Comparison of ENCODE assay signal across 22 mouse cellular contexts in genomic region chr14:49001655-49002054, GRCm38 (mm10).
DNase-seq lines count a peak whose midpoint lies in the region; ATAC-seq and TF ChIP-seq lines count a peak whose summit lies in the region.
"Had no signal": no experiment of that assay in that cellular context is flagged by ENCODE, and none has a peak within 500 bp of the region (broad histone marks: within the 10 kb centered on the region; RNA-seq: fewer than 3 reads in every experiment).

No protein-coding gene starts in this region.

- H3K9ac ChIP-seq in intestine, embryonic 15.5 days, result no peak overlapping the region
- H3K9ac ChIP-seq in intestine, postnatal 0 days (ENCODE audit: low read depth, low read length), result no peak overlapping the region
- H3K9ac ChIP-seq: embryonic facial prominence, embryonic 13.5 days; embryonic facial prominence, embryonic 15.5 days; forebrain, embryonic 12.5 days had no signal

- H3K27me3 ChIP-seq in intestine, embryonic 15.5 days (replicated peaks), result no peaks in the 10 kb centered on the region
- H3K27me3 ChIP-seq in intestine, postnatal 0 days (replicated peaks; ENCODE audit: control insufficient read depth, insufficient read depth, low read length), result no peaks in the 10 kb centered on the region
- H3K27me3 ChIP-seq: embryonic facial prominence, embryonic 13.5 days; embryonic facial prominence, embryonic 15.5 days; forebrain, embryonic 12.5 days had no signal

- no peak overlapping the region for H3K27ac ChIP-seq in intestine, embryonic 15.5 days
- H3K27ac ChIP-seq in intestine, postnatal 0 days (ENCODE audit: low read depth, low read length), result no peak overlapping the region
- H3K27ac ChIP-seq: embryonic facial prominence, embryonic 13.5 days; embryonic facial prominence, embryonic 15.5 days; forebrain, embryonic 10.5 days; forebrain, embryonic 12.5 days had no signal

- TF ChIP-seq POLR2A in lung, adult 2 months (IDR thresholded peaks at IDR 0.05; ENCODE audit: borderline replicate concordance, extremely low read depth, low read depth, low read length), result no peak

- no peak overlapping the region for H3K4me2 ChIP-seq in intestine, embryonic 15.5 days (replicated peaks)
- H3K4me2 ChIP-seq in intestine, postnatal 0 days (replicated peaks; ENCODE audit: low read depth), result no peak overlapping the region
- H3K4me2 ChIP-seq: embryonic facial prominence, embryonic 13.5 days; embryonic facial prominence, embryonic 15.5 days; forebrain, embryonic 12.5 days had no signal

- 72% methylated on average over 3 of the region's 3 CpGs for WGBS in intestine, embryonic 15.5 days
- 69% methylated on average over 3 of the region's 3 CpGs for WGBS in intestine, postnatal 0 days
- 76% methylated on average over 3 of the region's 3 CpGs for WGBS in lung, adult 2 months

- ATAC-seq in intestine, embryonic 15.5 days, result 0 out of 2 replicates have a peak, but pooled peaks have one; percentile 58
- ATAC-seq in intestine, postnatal 0 days, result no peak
- ATAC-seq: forebrain, embryonic 14.5 days; forebrain, embryonic 16.5 days had no signal

- H3K9me3 ChIP-seq in intestine, embryonic 15.5 days, result no peaks in the 10 kb centered on the region
- no peaks in the 10 kb centered on the region for H3K9me3 ChIP-seq in intestine, postnatal 0 days (ENCODE audit: control insufficient read depth)
- H3K9me3 ChIP-seq: embryonic facial prominence, embryonic 13.5 days; embryonic facial prominence, embryonic 15.5 days; forebrain, embryonic 10.5 days; forebrain, embryonic 12.5 days had no signal

- TF ChIP-seq CTCF in intestine, postnatal 0 days (IDR thresholded peaks at IDR 0.05; ENCODE audit: low read depth), result no peak
- no peak for TF ChIP-seq CTCF in lung, adult 2 months (IDR thresholded peaks at IDR 0.05; ENCODE audit: insufficient read depth, low read length)

- no peaks in the 10 kb centered on the region for H3K4me1 ChIP-seq in intestine, embryonic 15.5 days (replicated peaks)
- no peaks in the 10 kb centered on the region for H3K4me1 ChIP-seq in intestine, postnatal 0 days (replicated peaks; ENCODE audit: control insufficient read depth, insufficient read depth, low read length)
- H3K4me1 ChIP-seq in lung, adult 2 months (ENCODE audit: control insufficient read depth, insufficient read depth, low read length), result no peaks in the 10 kb centered on the region
- H3K4me1 ChIP-seq: embryonic facial prominence, embryonic 13.5 days; embryonic facial prominence, embryonic 15.5 days; forebrain, embryonic 10.5 days; forebrain, embryonic 12.5 days had no signal

- DNase-seq in lung, postnatal 36 days, result peak; percentile 3
- DNase-seq in lung, adult 2 months, result no peak
- no peak for DNase-seq in urinary bladder, adult 2 months (ENCODE audit: low spot score)
- DNase-seq: adrenal gland, adult 2 months; adrenal gland, postnatal 10 days; adrenal gland, postnatal 25 days; cerebellum, adult 11 months; cerebellum, adult 18-20 months; cerebellum, adult 8-10 months; cerebellum, adult 9-11 months; cerebellum, postnatal 14 days; cerebellum, postnatal 36 days; embryo, embryonic 11 days had no signal

- no peaks in the 10 kb centered on the region for H3K36me3 ChIP-seq in intestine, embryonic 15.5 days
- no peaks in the 10 kb centered on the region for H3K36me3 ChIP-seq in intestine, postnatal 0 days (ENCODE audit: control insufficient read depth, insufficient read depth)
- H3K36me3 ChIP-seq: embryonic facial prominence, embryonic 13.5 days; embryonic facial prominence, embryonic 15.5 days; forebrain, embryonic 10.5 days; forebrain, embryonic 12.5 days had no signal

- H3K4me3 ChIP-seq in intestine, embryonic 15.5 days (replicated peaks), result no peak overlapping the region
- no peak overlapping the region for H3K4me3 ChIP-seq in intestine, postnatal 0 days (ENCODE audit: low read depth, low read length)
- H3K4me3 ChIP-seq in lung, adult 2 months (replicated peaks; ENCODE audit: extremely low read depth, low read depth, low read length), result no peak overlapping the region
- H3K4me3 ChIP-seq: embryonic facial prominence, embryonic 13.5 days; embryonic facial prominence, embryonic 15.5 days; erythroblast, embryonic 14.5 days; forebrain, embryonic 10.5 days; forebrain, embryonic 12.5 days had no signal
